Mouse (Mus musculus) limb, embryonic 13.5 days (tissue): ENCODE results near the gene Slc23a2. TPM values are rescaled to one million over a fixed set of nuclear protein-coding genes. Genes with fewer than 3 reads are reported as not detected.

ENCODE experiments used
- ATAC-seq: fragments of 200-750 bp; cut with Nextera tagmentation; 2 replicates; pipeline ENCODE4 v1.8.0; 2017; ENCODE audit warnings: low read depth, moderate number of reproducible peaks, moderate TSS enrichment; ENCODE audit not compliant: low FRiP score
- H3K27ac ChIP-seq: fragments of 300-500 bp; sonication (generic); 2 replicates; pipeline ENCODE4 v1.5.1; 2015; ENCODE audit warnings: inconsistent platforms, mild to moderate bottlenecking, moderate library complexity
- H3K27me3 ChIP-seq: fragments of 300-500 bp; sonication (generic); 2 replicates; pipeline ENCODE4 v1.6.1; 2015; ENCODE audit warnings: mild to moderate bottlenecking, inconsistent platforms
- H3K36me3 ChIP-seq: fragments of 300-500 bp; sonication (generic); 2 replicates; pipeline ENCODE4 v1.6.1; 2015; ENCODE audit warnings: inconsistent platforms, mild to moderate bottlenecking, moderate library complexity
- H3K4me1 ChIP-seq: fragments of 300-500 bp; sonication (generic); 2 replicates; pipeline ENCODE4 v1.6.1; 2015; ENCODE audit warnings: inconsistent platforms
- H3K4me2 ChIP-seq: fragments of 300-500 bp; sonication (generic); replicated peaks from 2 replicates; pipeline ENCODE4 v1.6.1; 2015; ENCODE audit warnings: inconsistent platforms, mild to moderate bottlenecking, moderate library complexity
- H3K4me3 ChIP-seq: fragments of 300-500 bp; sonication (generic); 2 replicates; pipeline ENCODE4 v1.5.1; 2015; ENCODE audit warnings: moderate library complexity, mild to moderate bottlenecking, inconsistent platforms
- H3K9ac ChIP-seq: fragments of 300-500 bp; sonication (generic); 2 replicates; pipeline ENCODE4 v1.6.1; 2015; ENCODE audit warnings: mild to moderate bottlenecking, inconsistent platforms
- H3K9me3 ChIP-seq: fragments of 300-500 bp; sonication (generic); 2 replicates; pipeline ENCODE4 v1.6.1; 2016; ENCODE audit warnings: inconsistent platforms
- whole genome bisulfite sequencing: fragments of 180-500 bp; shearing (Covaris S2); methylation state at CpG from one replicate; pipeline ENCODE4 v1.1.7; 2015; 5-methylcytosine and 5-hydroxymethylcytosine counted together
- polyA plus RNA-seq: library from polyadenylated mRNA; unstranded; fragments of >200 nt; fragmentation: Nextera tagmentation; extraction: Ambion mirVana; gene quantifications from 2 replicates; pipeline ENCODE4 v1.2.1, GENCODE M21; 2015

Slc23a2 gene
- polyA plus RNA-seq, 1 experiment from 2014 or later: 12.7 TPM

DNA sequence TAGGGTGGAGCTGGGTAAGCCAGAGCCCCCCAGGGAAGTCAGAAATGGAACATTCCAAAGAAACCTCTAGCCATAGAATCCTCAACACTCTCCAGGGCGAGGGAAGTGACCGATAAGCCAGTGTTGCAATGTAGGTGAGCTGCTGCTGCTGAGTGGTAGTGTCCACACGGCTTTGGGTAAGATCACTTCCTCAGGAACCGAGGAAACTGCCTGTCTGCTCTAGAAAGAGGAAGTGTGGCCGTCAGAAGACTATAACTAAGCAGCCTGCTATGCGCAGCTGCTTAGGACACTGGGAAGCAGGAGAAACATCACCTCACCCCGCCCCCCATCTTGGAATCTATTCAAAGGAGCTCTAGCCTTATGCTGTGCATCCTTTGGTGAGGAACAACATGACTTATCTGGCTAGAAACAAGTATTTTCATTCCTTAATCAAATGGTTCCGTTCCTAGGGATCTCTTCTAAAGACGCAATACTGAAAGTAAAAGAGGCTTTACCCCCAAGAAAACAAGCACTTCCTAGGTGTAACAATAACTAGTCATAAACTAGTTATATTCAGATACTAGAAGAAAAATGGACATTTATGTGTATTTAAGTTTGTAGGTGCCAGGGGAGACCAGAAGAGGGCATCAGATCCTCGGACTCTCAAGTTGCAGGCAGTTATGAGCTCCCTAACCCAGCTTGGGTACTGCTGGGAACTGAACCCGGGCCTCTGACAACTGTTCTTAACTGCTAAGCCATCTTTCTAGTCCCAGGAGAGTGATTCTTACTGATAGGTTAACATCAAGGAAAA lies 50.3 kb downstream of the Slc23a2 start:
- Histone ChIP-seq H3K27ac (no peak overlapping the region), H3K4me2 (no peak overlapping the region), H3K9ac (no peak overlapping the region), H3K27me3 (no peaks in the 10 kb centered on the region), H3K9me3 (no peaks in the 10 kb centered on the region), H3K4me3 (no peak overlapping the region), H3K36me3 (peaks cover 32% of the 10 kb centered on the region), H3K4me1 (no peaks in the 10 kb centered on the region)
- ATAC-seq: no peak
- WGBS: 84% methylated on average over 11 of the region's 11 CpGs

DNA sequence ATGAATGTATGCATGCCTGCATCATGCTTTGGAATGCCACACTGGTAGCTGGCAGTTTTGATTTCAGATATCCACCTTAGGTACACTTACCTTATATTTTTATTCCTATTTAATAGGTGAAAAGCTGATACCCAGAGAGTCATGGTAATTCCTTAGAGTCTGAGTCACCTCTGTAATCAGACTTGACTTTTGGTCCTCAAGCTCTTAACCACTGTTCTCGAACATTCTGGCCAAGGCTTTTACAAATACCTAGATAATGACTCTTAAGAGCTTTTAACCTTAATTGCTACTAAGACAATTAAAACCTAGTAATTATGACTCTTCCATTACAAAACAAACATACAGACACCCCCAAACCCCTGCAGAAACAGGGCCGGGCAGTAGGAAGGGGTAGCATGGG lies 51.2 kb downstream of the Slc23a2 start:
- no peak for ATAC-seq
- H3K36me3 ChIP-seq: peaks cover 32% of the 10 kb centered on the region
- no peaks in the 10 kb centered on the region for H3K4me1 ChIP-seq
- H3K27me3 ChIP-seq: no peaks in the 10 kb centered on the region
- WGBS: 76% methylated on average over 2 of the region's 2 CpGs
- H3K9ac ChIP-seq: no peak overlapping the region
- no peak overlapping the region for H3K4me3 ChIP-seq
- H3K27ac ChIP-seq: no peak overlapping the region
- H3K9me3 ChIP-seq: no peaks in the 10 kb centered on the region
- H3K4me2 ChIP-seq: no peak overlapping the region

DNA sequence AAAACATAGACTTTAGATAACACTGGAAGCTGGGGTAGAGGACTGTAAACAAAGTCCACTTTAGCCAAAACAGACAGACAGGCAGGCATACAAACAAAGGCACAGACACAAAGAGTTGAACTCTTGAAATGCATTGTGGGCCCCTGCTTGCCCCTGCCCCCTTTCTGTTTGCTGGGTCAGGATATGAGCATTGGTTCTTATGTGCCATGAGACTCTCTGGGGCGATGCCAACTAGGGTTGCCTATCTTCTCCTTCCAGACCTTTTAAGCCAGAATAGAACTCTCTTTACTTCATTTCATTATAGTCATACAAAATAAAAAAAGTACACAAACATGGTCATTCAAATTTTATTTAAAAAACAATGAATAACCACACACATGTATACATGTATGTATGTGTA lies 51.6 kb downstream of the Slc23a2 start:
- Histone ChIP-seq H3K4me2 (no peak overlapping the region), H3K27me3 (no peaks in the 10 kb centered on the region), H3K9ac (no peak overlapping the region), H3K9me3 (no peaks in the 10 kb centered on the region), H3K36me3 (peaks cover 32% of the 10 kb centered on the region), H3K4me1 (no peaks in the 10 kb centered on the region), H3K27ac (no peak overlapping the region), H3K4me3 (no peak overlapping the region)
- ATAC-seq: no peak
- 93% methylated on average over 1 of the region's 1 CpGs for WGBS

DNA sequence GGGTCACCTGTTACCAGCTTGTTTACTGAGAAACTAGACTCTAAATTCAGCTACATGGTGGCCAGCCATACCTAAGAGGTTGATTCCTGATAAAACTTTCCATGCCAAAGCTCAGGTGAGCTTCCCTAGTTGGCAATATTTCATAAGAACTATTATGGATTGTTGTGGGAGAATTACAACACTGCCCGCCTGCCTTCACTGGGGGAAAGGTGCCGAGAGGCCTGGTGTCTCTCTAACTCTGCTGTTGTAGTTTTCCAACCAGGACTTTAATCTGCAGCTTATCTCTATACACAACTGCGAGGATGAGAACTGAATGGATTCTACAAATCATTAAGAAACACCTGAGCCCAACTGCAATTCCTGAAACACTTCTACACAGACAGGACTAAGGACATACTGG lies 52.2 kb downstream of the Slc23a2 start:
- H3K4me1 ChIP-seq: no peaks in the 10 kb centered on the region
- H3K4me3 ChIP-seq: no peak overlapping the region
- H3K27me3 ChIP-seq: no peaks in the 10 kb centered on the region
- no peak overlapping the region for H3K9ac ChIP-seq
- H3K36me3 ChIP-seq: peaks cover 36% of the 10 kb centered on the region
- H3K9me3 ChIP-seq: no peaks in the 10 kb centered on the region
- no peak overlapping the region for H3K4me2 ChIP-seq
- H3K27ac ChIP-seq: no peak overlapping the region
- 91% methylated on average over 3 of the region's 3 CpGs for WGBS
- no peak for ATAC-seq

DNA sequence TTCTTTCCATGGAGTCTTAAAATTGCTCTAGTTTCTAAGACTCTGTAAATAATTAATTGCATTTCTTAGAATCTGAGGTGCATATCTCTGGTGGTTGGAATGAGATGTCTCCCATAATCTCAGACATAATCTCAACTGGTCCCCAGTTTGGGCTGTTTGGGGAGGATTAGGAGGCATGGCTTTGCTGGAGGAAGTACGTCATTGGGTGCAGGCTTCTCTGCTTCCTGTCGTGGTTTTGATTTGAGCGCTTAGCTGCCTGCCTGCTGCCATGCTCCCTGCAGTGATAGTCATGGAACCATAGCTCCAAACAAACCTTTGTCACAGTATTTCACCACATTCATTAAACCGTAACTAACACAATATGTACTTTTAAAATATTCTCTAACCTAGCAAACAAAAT lies 53.2 kb downstream of the Slc23a2 start:
- H3K36me3 ChIP-seq: peaks cover 45% of the 10 kb centered on the region
- H3K9me3 ChIP-seq: no peaks in the 10 kb centered on the region
- no peaks in the 10 kb centered on the region for H3K27me3 ChIP-seq
- H3K4me1 ChIP-seq: no peaks in the 10 kb centered on the region
- H3K4me2 ChIP-seq: no peak overlapping the region
- no peak overlapping the region for H3K27ac ChIP-seq
- H3K4me3 ChIP-seq: no peak overlapping the region
- H3K9ac ChIP-seq: no peak overlapping the region
- no peak for ATAC-seq
- WGBS: 72% methylated on average over 4 of the region's 4 CpGs

DNA sequence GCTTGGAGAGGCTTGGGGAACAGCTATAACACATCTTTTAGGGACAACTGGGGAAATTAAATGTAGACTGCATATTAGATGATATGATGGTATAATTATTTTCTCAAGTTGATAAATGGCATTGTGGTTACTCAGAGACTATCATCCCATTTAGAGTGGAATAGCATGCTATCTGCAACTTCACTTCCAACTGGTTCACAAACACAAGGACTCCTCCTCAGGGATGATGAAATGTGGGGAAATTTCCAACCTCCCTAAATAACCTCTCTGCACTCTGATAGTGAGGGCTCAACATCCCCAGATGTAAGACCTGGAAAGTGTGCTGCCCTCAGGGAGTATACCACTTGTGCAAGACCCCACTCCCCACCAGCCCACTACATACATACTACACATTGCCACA lies 60.1 kb downstream of the Slc23a2 start:
- Histone ChIP-seq H3K36me3 (peaks cover 56% of the 10 kb centered on the region), H3K27ac (no peak overlapping the region), H3K4me3 (no peak overlapping the region), H3K9me3 (no peaks in the 10 kb centered on the region), H3K27me3 (no peaks in the 10 kb centered on the region), H3K4me2 (no peak overlapping the region), H3K9ac (no peak overlapping the region), H3K4me1 (peaks cover 8% of the 10 kb centered on the region)
- no peak for ATAC-seq

DNA sequence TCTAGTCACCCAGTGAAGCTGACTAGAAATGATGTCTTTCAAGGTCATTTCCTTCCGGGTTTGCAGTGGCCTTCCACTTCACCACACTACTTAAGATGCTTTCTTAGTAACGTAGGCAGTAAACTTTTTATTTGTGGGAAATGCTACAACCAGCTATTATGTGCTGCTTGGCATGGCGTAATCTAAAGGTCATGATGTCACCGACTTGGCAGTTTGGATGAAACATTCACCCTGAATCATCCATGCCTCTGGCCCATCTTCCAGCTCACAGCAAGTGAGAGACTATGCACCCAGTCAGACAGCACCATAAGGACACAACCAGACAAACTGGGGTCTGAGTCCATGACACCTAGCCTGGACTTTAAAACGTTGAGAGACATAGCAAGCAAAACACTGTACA lies 60.5 kb downstream of the Slc23a2 start:
- peaks cover 53% of the 10 kb centered on the region for H3K36me3 ChIP-seq
- ATAC-seq: no peak
- H3K27ac ChIP-seq: no peak overlapping the region
- H3K4me1 ChIP-seq: peaks cover 10% of the 10 kb centered on the region
- no peak overlapping the region for H3K4me2 ChIP-seq
- H3K4me3 ChIP-seq: no peak overlapping the region
- no peak overlapping the region for H3K9ac ChIP-seq
- whole genome bisulfite sequencing: 82% methylated on average over 5 of the region's 5 CpGs
- no peaks in the 10 kb centered on the region for H3K27me3 ChIP-seq
- no peaks in the 10 kb centered on the region for H3K9me3 ChIP-seq

DNA sequence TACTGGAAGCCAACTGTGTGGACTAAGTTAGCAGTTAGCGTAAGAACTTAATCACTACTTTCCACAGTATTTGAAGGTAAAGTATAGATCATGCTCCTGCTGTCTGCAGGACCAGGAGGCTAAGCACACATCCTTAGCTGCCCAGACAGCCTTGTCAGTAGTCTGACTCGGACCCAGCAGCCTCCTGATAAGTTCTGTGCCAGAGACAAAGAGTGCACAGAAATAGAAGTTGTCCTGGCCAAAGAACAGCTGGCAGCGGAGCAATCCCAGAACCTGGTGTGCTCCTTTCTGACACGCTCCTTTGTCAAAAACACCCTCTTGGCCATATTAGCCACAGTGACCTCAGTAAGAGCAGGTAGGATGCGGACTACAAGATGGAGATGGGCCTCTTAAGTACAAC lies 65.8 kb downstream of the Slc23a2 start:
- Histone ChIP-seq H3K9ac (no peak overlapping the region), H3K4me3 (no peak overlapping the region), H3K27ac (peak overlapping the region; percentile 6; the same call in 1 of the 2 replicates), H3K4me1 (peaks cover 25% of the 10 kb centered on the region), H3K36me3 (peaks cover 34% of the 10 kb centered on the region), H3K27me3 (no peaks in the 10 kb centered on the region), H3K9me3 (no peaks in the 10 kb centered on the region), H3K4me2 (no peak overlapping the region)
- ATAC-seq: no peak
- 56% methylated on average over 5 of the region's 5 CpGs for WGBS

DNA sequence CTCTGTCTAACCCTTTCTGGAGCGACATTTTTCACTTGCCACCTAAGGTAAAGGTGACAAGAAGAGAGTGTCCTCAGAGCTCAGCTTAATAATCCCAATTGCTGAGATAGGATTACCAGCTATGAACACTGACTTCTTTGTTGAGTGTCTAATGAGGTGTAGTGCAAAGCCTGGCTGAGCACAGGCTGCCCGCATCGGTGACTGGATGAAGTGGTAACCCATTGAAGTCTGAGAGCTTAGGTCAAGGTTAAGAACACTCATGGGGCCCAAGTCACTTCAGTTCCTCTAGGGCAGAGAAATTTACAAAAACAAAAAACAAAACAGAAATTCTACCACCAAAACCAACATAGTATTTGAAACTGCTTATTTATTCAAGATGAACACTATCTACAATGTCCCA lies 71.9 kb downstream of the Slc23a2 start:
- H3K36me3 ChIP-seq: peaks cover 49% of the 10 kb centered on the region
- peaks cover 6% of the 10 kb centered on the region for H3K4me1 ChIP-seq
- no peak overlapping the region for H3K27ac ChIP-seq
- WGBS: 86% methylated on average over 3 of the region's 3 CpGs
- no peaks in the 10 kb centered on the region for H3K27me3 ChIP-seq
- ATAC-seq: no peak
- no peak overlapping the region for H3K9ac ChIP-seq
- no peak overlapping the region for H3K4me2 ChIP-seq
- H3K9me3 ChIP-seq: no peaks in the 10 kb centered on the region
- no peak overlapping the region for H3K4me3 ChIP-seq

DNA sequence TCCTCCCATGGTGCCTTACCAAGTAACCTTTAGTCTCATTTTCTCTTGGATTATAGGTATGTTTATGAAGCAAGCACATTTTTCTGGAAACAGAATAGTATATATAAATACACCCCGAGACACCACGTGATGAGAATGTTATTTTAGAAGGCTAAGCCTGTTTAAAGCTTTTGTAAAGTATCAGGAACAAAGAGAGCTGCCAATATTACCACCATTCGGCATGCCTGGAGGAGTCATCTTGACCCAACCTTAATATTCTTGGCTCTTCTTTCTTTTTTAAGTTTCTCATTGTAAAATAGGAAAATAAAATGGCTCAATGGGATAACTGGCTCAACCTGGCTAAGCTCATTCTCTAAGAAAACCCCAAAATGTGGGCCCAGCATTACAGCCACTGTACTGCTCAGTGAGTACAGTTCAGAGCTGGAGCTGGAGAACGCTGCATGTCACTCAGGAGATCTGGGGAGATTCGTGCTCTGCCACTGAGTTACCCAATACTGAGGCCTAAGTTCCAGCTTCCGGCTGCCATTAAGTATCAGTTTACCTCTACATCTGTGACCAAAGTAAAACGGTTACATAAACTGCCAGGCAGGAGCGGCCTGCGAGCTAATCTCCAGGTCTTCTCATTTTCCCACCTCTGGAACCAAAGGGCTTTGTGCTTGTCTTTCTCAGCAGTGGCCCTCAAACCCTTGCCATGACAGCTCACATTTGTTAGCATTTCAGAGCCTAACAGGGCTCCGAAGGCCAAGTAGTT lies 74.7 kb downstream of the Slc23a2 start:
- no peak overlapping the region for H3K27ac ChIP-seq

DNA sequence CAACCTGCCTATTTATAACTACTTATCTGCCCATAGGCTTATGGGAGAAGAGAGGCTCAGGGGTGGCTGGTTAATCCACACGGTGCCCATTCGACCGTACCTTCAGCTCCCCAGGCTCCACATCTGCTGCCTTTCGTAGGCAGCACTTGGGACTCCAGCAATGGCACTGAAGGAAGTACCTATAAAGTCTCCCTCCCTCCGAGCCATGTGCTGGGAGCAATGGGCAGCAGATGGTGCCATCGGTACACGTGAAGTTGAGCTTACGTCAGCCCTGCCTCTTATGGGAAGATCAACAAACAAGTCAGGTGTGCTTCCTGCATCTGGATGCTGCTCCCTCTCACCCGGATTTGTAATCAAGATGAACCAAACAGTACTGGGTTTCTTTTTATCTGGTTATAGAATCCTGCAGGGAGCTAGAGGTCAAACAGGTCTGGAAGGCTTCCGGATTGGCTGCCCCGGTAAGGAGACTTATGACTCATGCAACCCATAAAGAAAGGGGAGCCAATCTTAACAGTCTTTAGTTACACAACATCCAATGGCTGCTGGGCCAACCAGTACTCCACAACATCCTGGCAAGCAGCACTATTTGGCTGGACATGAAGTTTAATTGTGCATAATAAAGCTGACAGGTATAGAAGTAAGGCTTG lies 80.6 kb downstream of the Slc23a2 start:
- WGBS: 57% methylated on average over 11 of the region's 11 CpGs
- Histone ChIP-seq H3K4me1 (0 out of 2 replicates have a peak, but pooled peaks cover 4% of the 10 kb centered on the region), H3K27me3 (no peaks in the 10 kb centered on the region), H3K9me3 (no peaks in the 10 kb centered on the region), H3K4me2 (no peak overlapping the region), H3K27ac (no peak overlapping the region), H3K9ac (no peak overlapping the region), H3K4me3 (no peak overlapping the region), H3K36me3 (peaks cover 46% of the 10 kb centered on the region)
- ATAC-seq: no peak

More for the DNA sequence above, 74.7 kb downstream of the Slc23a2 start:
- Histone ChIP-seq H3K4me3 (no peak overlapping the region), H3K27me3 (no peaks in the 10 kb centered on the region), H3K9ac (no peak overlapping the region), H3K4me2 (no peak overlapping the region), H3K4me1 (peaks cover 4% of the 10 kb centered on the region; the same call in 1 of the 2 replicates), H3K9me3 (no peaks in the 10 kb centered on the region), H3K36me3 (peaks cover 43% of the 10 kb centered on the region)
- no peak for ATAC-seq
- 72% methylated on average over 10 of the region's 10 CpGs for WGBS

DNA sequence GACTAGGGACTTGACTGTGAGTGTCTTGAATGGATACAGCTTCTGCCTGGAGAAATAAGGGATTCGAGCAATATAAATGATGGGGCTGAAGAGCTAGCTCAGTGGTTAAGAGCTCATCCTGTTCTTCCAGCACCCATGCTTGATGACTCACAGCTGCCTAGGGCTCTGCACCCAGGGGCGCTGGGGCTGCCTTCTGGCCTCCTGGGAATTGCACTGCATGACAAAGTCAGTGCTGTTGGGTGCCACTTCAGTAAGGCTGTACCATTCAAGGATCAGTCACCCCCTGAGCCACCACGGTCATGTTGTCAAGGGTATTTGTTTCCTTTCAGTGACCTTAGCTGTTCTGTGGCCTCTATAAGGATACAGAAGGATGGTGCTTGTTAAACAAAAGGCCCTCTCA lies 81.1 kb downstream of the Slc23a2 start:
- Histone ChIP-seq H3K36me3 (peaks cover 51% of the 10 kb centered on the region), H3K9ac (no peak overlapping the region), H3K27ac (no peak overlapping the region), H3K4me2 (no peak overlapping the region), H3K4me3 (no peak overlapping the region), H3K27me3 (no peaks in the 10 kb centered on the region), H3K4me1 (0 out of 2 replicates have a peak, but pooled peaks cover 4% of the 10 kb centered on the region), H3K9me3 (no peaks in the 10 kb centered on the region)
- ATAC-seq: no peak
- 85% methylated on average over 3 of the region's 3 CpGs for WGBS
